Mouse (Mus musculus) heart, adult 11 months (tissue): ENCODE data around the gene Zfp13.
A peak's percentile ranks its signal among the peaks of the same experiment; 100 is the strongest.
"Not testable (repeated sequence)": the region's sequence is repeated elsewhere in the genome, so short reads cannot be mapped to it uniquely, and the experiment has no call there.

Experiments used
- DNase-seq: peaks from one replicate; pipeline ENCODE4 v3.0.0; 2022

Zfp13 gene

GRCm38 (mm10) chr17:23598582-23599552 is at the start of gene Zfp13:
Gene Zfp13 (minus strand): TSS chr17:23599487.
- DNase-seq: peak; percentile 99

- no peak for DNase-seq
These were observed 46.6 kb upstream of the Zfp13 start for GRCm38 (mm10) chr17:23645894-23646293.

- no peak for DNase-seq
These were observed 45.6 kb upstream of the Zfp13 start, which contains the start of gene Mmp25 for GRCm38 (mm10) chr17:23644613-23645495. Gene Mmp25 (minus strand): TSS chr17:23645277.

GRCm38 (mm10) chr17:23631241-23631640 is 32.0 kb upstream of the Zfp13 start:
- no peak for DNase-seq

- peak; percentile 97 for DNase-seq
These were observed 31.1 kb upstream of the Zfp13 start for GRCm38 (mm10) chr17:23630195-23631020.

- no peak for DNase-seq
These were observed 28.5 kb upstream of the Zfp13 start for GRCm38 (mm10) chr17:23627813-23628212.

- DNase-seq: no peak
These were observed 21.1 kb upstream of the Zfp13 start for GRCm38 (mm10) chr17:23620351-23620750.

GRCm38 (mm10) chr17:23617087-23617486 is 17.8 kb upstream of the Zfp13 start:
- no peak for DNase-seq

GRCm38 (mm10) chr17:23610361-23610800 is 11.1 kb upstream of the Zfp13 start:
- peak; percentile 92 for DNase-seq

- no peak for DNase-seq
These were observed 10.3 kb upstream of the Zfp13 start for GRCm38 (mm10) chr17:23609612-23610011.

GRCm38 (mm10) chr17:23605220-23605619 is 5.9 kb upstream of the Zfp13 start:
- DNase-seq: no peak

GRCm38 (mm10) chr17:23604394-23604793 is 5.1 kb upstream of the Zfp13 start:
- DNase-seq: no peak

- DNase-seq: no peak
These were observed 4.3 kb upstream of the Zfp13 start for GRCm38 (mm10) chr17:23603542-23603941.

- DNase-seq: no peak
These were observed 3.8 kb upstream of the Zfp13 start for GRCm38 (mm10) chr17:23603077-23603476.

GRCm38 (mm10) chr17:23601836-23602585 is 2.7 kb upstream of the Zfp13 start:
- no peak for DNase-seq

GRCm38 (mm10) chr17:23600641-23601622 is 1.6 kb upstream of the Zfp13 start, which contains the start of gene Zscan10:
Gene Zscan10 (plus strand): TSS chr17:23600856.
- no peak for DNase-seq

- no peak for DNase-seq
These were observed 347 bp upstream of the Zfp13 start for GRCm38 (mm10) chr17:23599605-23600063.

- not testable (repeated sequence) for DNase-seq
These were observed 4.1 kb downstream of the Zfp13 start for GRCm38 (mm10) chr17:23595139-23595538.

GRCm38 (mm10) chr17:23592926-23593300 is 6.4 kb downstream of the Zfp13 start:
- DNase-seq: no peak
